Mouse (Mus musculus) testis, adult 2 months (tissue): ENCODE measurements around the gene Pdlim1.

Experiments
- CTCF ChIP-seq: fragments of 200-500 bp; IDR thresholded peaks from 2 replicates; pipeline ENCODE4 v1.5.1; 2012; ENCODE audit warnings: low read depth, mild to moderate bottlenecking, inconsistent platforms, low read length, moderate library complexity; ENCODE audit not compliant: control insufficient read depth, insufficient read depth, insufficient replicate concordance
- POLR2A ChIP-seq: fragments of 200-500 bp; IDR thresholded peaks from 2 replicates; pipeline ENCODE4 v1.6.1; 2012; ENCODE audit warnings: low read depth, mild to moderate bottlenecking, inconsistent platforms, low read length, moderate library complexity; ENCODE audit not compliant: control insufficient read depth

- TF ChIP-seq CTCF (no peak), POLR2A (no peak)
These were observed 16.1 kb downstream of the Pdlim1 start for GRCm38 (mm10) chr19:40255561-40255960.
